Mouse (Mus musculus) forebrain, embryonic 14.5 days (tissue): ENCODE measurements around the gene Dact3. TPM values are rescaled to one million over a fixed set of nuclear protein-coding genes. Genes with fewer than 3 reads are reported as not detected.

ENCODE experiments used
- ATAC-seq: fragments of 200-750 bp; cut with Nextera tagmentation; 2 replicates; pipeline ENCODE4 v1.8.0; 2017; ENCODE audit warnings: mild to moderate bottlenecking, moderate library complexity
- DNase-seq: peaks from one replicate; pipeline ENCODE4 v3.0.0-alpha.2; 2015; ENCODE audit warnings: low spot score
- H3K27ac ChIP-seq: fragments of 300-500 bp; sonication (generic); 2 replicates; pipeline ENCODE4 v1.5.1; 2014; ENCODE audit warnings: low read depth, mild to moderate bottlenecking, control low read depth, low read length, moderate library complexity
- H3K27me3 ChIP-seq: fragments of 300-500 bp; sonication (generic); replicated peaks from 2 replicates; pipeline ENCODE4 v1.6.1; 2014; ENCODE audit warnings: low read length, control low read depth, mixed read lengths; ENCODE audit not compliant: control insufficient read depth, insufficient read depth
- H3K36me3 ChIP-seq: fragments of 300-500 bp; sonication (generic); 2 replicates; pipeline ENCODE4 v1.6.1; 2014; ENCODE audit warnings: low read length, control low read depth; ENCODE audit not compliant: control insufficient read depth, insufficient read depth
- H3K4me1 ChIP-seq: fragments of 300-500 bp; sonication (generic); 2 replicates; pipeline ENCODE4 v1.6.1; 2014; ENCODE audit warnings: antibody characterized with exemption, low read length, control low read depth; ENCODE audit not compliant: control insufficient read depth, insufficient read depth
- H3K4me2 ChIP-seq: fragments of 300-500 bp; sonication (generic); 2 replicates; pipeline ENCODE4 v1.6.1; 2014; ENCODE audit warnings: mild to moderate bottlenecking, control low read depth, low read length
- H3K4me3 ChIP-seq: fragments of 300-500 bp; sonication (generic); 2 replicates; pipeline ENCODE4 v1.5.1; 2014; ENCODE audit warnings: low read depth, low read length, control low read depth
- H3K9ac ChIP-seq: fragments of 300-500 bp; sonication (generic); 2 replicates; pipeline ENCODE4 v1.6.1; 2014; ENCODE audit warnings: mild to moderate bottlenecking, low read length, control low read depth, moderate library complexity
- H3K9me3 ChIP-seq: fragments of 300-500 bp; sonication (generic); replicated peaks from 2 replicates; pipeline ENCODE4 v1.6.1; 2016; ENCODE audit warnings: low read length, control low read depth, mixed read lengths; ENCODE audit not compliant: control insufficient read depth
- WGBS: fragments of 180-500 bp; shearing (Covaris S2); extraction: QIAGEN DNeasy Blood & Tissue Kit; methylation state at CpG from one replicate; pipeline ENCODE4 v1.1.7; 2014; 5-methylcytosine and 5-hydroxymethylcytosine counted together
- polyA plus RNA-seq: library from polyadenylated mRNA; unstranded; fragments of >200 nt; fragmentation: Nextera tagmentation; extraction: Ambion mirVana; gene quantifications from 2 replicates; pipeline ENCODE4 v1.2.1, GENCODE M21; 2014

Dact3 gene
- polyA plus RNA-seq, 1 experiment from 2014 or later: 4.4 TPM

- no peaks in the 10 kb centered on the region for H3K27me3 ChIP-seq
- 8% methylated on average over 6 of the region's 6 CpGs for WGBS
- H3K27ac ChIP-seq: no peak within 1 kb of the TSS
- H3K9me3 ChIP-seq: no peaks in the 10 kb centered on the region
- no peak within 1 kb of the TSS for H3K4me2 ChIP-seq
- no peak within 1 kb of the TSS for H3K9ac ChIP-seq
- H3K36me3 ChIP-seq: no peaks in the 10 kb centered on the region
- peaks cover 2% of the 10 kb centered on the region; the same call in 1 of the 2 replicates for H3K4me1 ChIP-seq
- H3K4me3 ChIP-seq: no peak within 1 kb of the TSS
- ATAC-seq: no peak
- no peak for DNase-seq
These were observed 31.2 kb downstream of the Dact3 start, which contains the start of gene Ptgir for GRCm38 (mm10) chr7:16906281-16906680. Ptgir (plus strand) TSS chr7:16906490.

GRCm38 (mm10) chr7:16906889-16907559, 31.9 kb downstream of the Dact3 start:
- H3K27me3 ChIP-seq: no peaks in the 10 kb centered on the region
- ATAC-seq (no peak), DNase-seq (no peak)
- H3K27ac ChIP-seq: no peak overlapping the region
- 94% methylated on average over 41 of the region's 41 CpGs for WGBS
- no peaks in the 10 kb centered on the region for H3K36me3 ChIP-seq
- H3K4me2 ChIP-seq: no peak overlapping the region
- no peaks in the 10 kb centered on the region for H3K9me3 ChIP-seq
- H3K4me1 ChIP-seq: peaks cover 2% of the 10 kb centered on the region; the same call in 1 of the 2 replicates
- no peak overlapping the region for H3K9ac ChIP-seq
- no peak overlapping the region for H3K4me3 ChIP-seq

- Histone ChIP-seq H3K4me2 (no peak overlapping the region), H3K27me3 (no peaks in the 10 kb centered on the region), H3K9me3 (no peaks in the 10 kb centered on the region), H3K4me3 (no peak overlapping the region), H3K27ac (no peak overlapping the region), H3K4me1 (peaks cover 2% of the 10 kb centered on the region; the same call in 1 of the 2 replicates), H3K9ac (no peak overlapping the region), H3K36me3 (no peaks in the 10 kb centered on the region)
- 89% methylated on average over 7 of the region's 7 CpGs for WGBS
- no peak for ATAC-seq
- no peak for DNase-seq
These were observed 32.7 kb downstream of the Dact3 start for GRCm38 (mm10) chr7:16907842-16908241.

- no peaks in the 10 kb centered on the region for H3K36me3 ChIP-seq
- WGBS: 50% methylated on average over 11 of the region's 11 CpGs
- no peak overlapping the region for H3K9ac ChIP-seq
- H3K4me2 ChIP-seq: no peak overlapping the region
- H3K9me3 ChIP-seq: no peaks in the 10 kb centered on the region
- no peak overlapping the region for H3K27ac ChIP-seq
- DNase-seq: no peak
- ATAC-seq: no peak
- H3K4me1 ChIP-seq: peaks cover 2% of the 10 kb centered on the region; the same call in 1 of the 2 replicates
- no peak overlapping the region for H3K4me3 ChIP-seq
- H3K27me3 ChIP-seq: no peaks in the 10 kb centered on the region
These were observed 33.2 kb downstream of the Dact3 start for GRCm38 (mm10) chr7:16908367-16908766.

GRCm38 (mm10) chr7:16908859-16909258, 33.7 kb downstream of the Dact3 start:
- Histone ChIP-seq H3K4me1 (peaks cover 2% of the 10 kb centered on the region; the same call in 1 of the 2 replicates), H3K4me3 (no peak overlapping the region), H3K9ac (no peak overlapping the region), H3K27me3 (no peaks in the 10 kb centered on the region), H3K36me3 (no peaks in the 10 kb centered on the region), H3K9me3 (no peaks in the 10 kb centered on the region), H3K27ac (no peak overlapping the region), H3K4me2 (no peak overlapping the region)
- ATAC-seq (no peak), DNase-seq (no peak)
- 70% methylated on average over 11 of the region's 11 CpGs for WGBS

- Histone ChIP-seq H3K27ac (no peak overlapping the region), H3K9ac (no peak overlapping the region), H3K27me3 (no peaks in the 10 kb centered on the region), H3K4me2 (no peak overlapping the region), H3K36me3 (peaks cover 10% of the 10 kb centered on the region), H3K9me3 (no peaks in the 10 kb centered on the region), H3K4me3 (no peak overlapping the region), H3K4me1 (peaks cover 2% of the 10 kb centered on the region; the same call in 1 of the 2 replicates)
- no peak for ATAC-seq
- DNase-seq: no peak
- 63% methylated on average over 10 of the region's 10 CpGs for WGBS
These were observed 34.8 kb downstream of the Dact3 start for GRCm38 (mm10) chr7:16909909-16910308.

- DNase-seq: no peak
- H3K4me3 ChIP-seq: no peak overlapping the region
- H3K4me1 ChIP-seq: no peaks in the 10 kb centered on the region
- H3K27me3 ChIP-seq: no peaks in the 10 kb centered on the region
- WGBS: 94% methylated on average over 3 of the region's 3 CpGs
- no peak for ATAC-seq
- H3K9ac ChIP-seq: no peak overlapping the region
- no peak overlapping the region for H3K4me2 ChIP-seq
- no peaks in the 10 kb centered on the region for H3K9me3 ChIP-seq
- peaks cover 29% of the 10 kb centered on the region for H3K36me3 ChIP-seq
- no peak overlapping the region for H3K27ac ChIP-seq
These were observed 36.8 kb downstream of the Dact3 start for GRCm38 (mm10) chr7:16911904-16912303.

- DNase-seq (no peak), ATAC-seq (no peak)
- Histone ChIP-seq H3K4me2 (no peak overlapping the region), H3K36me3 (peaks cover 34% of the 10 kb centered on the region), H3K4me3 (no peak overlapping the region), H3K27ac (no peak overlapping the region), H3K27me3 (no peaks in the 10 kb centered on the region), H3K4me1 (no peaks in the 10 kb centered on the region), H3K9ac (no peak overlapping the region), H3K9me3 (no peaks in the 10 kb centered on the region)
- WGBS: 87% methylated on average over 6 of the region's 6 CpGs
These were observed 37.2 kb downstream of the Dact3 start for GRCm38 (mm10) chr7:16912360-16912759.

GRCm38 (mm10) chr7:16913806-16914452, 38.8 kb downstream of the Dact3 start:
- Histone ChIP-seq H3K9me3 (no peaks in the 10 kb centered on the region), H3K4me2 (no peak overlapping the region), H3K9ac (no peak overlapping the region), H3K27me3 (no peaks in the 10 kb centered on the region), H3K27ac (0 out of 2 replicates have a peak overlapping the region, but pooled peaks have one; percentile 14), H3K4me1 (no peaks in the 10 kb centered on the region), H3K4me3 (no peak overlapping the region), H3K36me3 (peaks cover 50% of the 10 kb centered on the region)
- DNase-seq: peak; percentile 80
- peak; percentile 79 for ATAC-seq
- WGBS: 39% methylated on average over 10 of the region's 10 CpGs
